Mouse (Mus musculus) liver, embryonic 12.5 days (tissue): ENCODE data around the gene Clic3. TPM values are rescaled to one million over a fixed set of nuclear protein-coding genes. Genes with fewer than 3 reads are reported as not detected.
A peak's percentile ranks its signal among the peaks of the same experiment; 100 is the strongest.

Experiments used
- ATAC-seq: fragments of 200-750 bp; cut with Nextera tagmentation; 2 replicates; pipeline ENCODE4 v1.8.0; 2017; ENCODE audit warnings: moderate number of reproducible peaks, mild to moderate bottlenecking, moderate library complexity
- H3K27ac ChIP-seq: fragments of 300-500 bp; sonication (generic); 2 replicates; pipeline ENCODE4 v1.5.1; 2016; ENCODE audit warnings: mild to moderate bottlenecking
- H3K27me3 ChIP-seq: fragments of 300-500 bp; sonication (generic); replicated peaks from 2 replicates; pipeline ENCODE4 v1.6.1; 2016; ENCODE audit warnings: mild to moderate bottlenecking, moderate library complexity
- H3K36me3 ChIP-seq: fragments of 300-500 bp; sonication (generic); 2 replicates; pipeline ENCODE4 v1.6.1; 2016; ENCODE audit warnings: mild to moderate bottlenecking, moderate library complexity
- H3K4me1 ChIP-seq: fragments of 300-500 bp; sonication (generic); 2 replicates; pipeline ENCODE4 v1.6.1; 2016
- H3K4me2 ChIP-seq: fragments of 300-500 bp; sonication (generic); 2 replicates; pipeline ENCODE4 v1.6.1; 2016; ENCODE audit warnings: mild to moderate bottlenecking, moderate library complexity
- H3K4me3 ChIP-seq: fragments of 300-500 bp; sonication (generic); 2 replicates; pipeline ENCODE4 v1.5.1; 2016; ENCODE audit warnings: mild to moderate bottlenecking, moderate library complexity
- H3K9ac ChIP-seq: fragments of 300-500 bp; sonication (generic); 2 replicates; pipeline ENCODE4 v1.6.1; 2016; ENCODE audit warnings: mild to moderate bottlenecking, moderate library complexity
- H3K9me3 ChIP-seq: fragments of 300-500 bp; sonication (generic); replicated peaks from 2 replicates; pipeline ENCODE4 v1.6.1; 2016; ENCODE audit warnings: mild to moderate bottlenecking, moderate library complexity
- WGBS: fragments of 180-500 bp; shearing (Covaris S2); methylation state at CpG from one replicate; pipeline ENCODE4 v1.1.7; 2016; ENCODE audit not compliant: insufficient replicate concordance; 5-methylcytosine and 5-hydroxymethylcytosine counted together
- polyA plus RNA-seq: library from polyadenylated mRNA; unstranded; fragments of >200 nt; fragmentation: Nextera tagmentation; extraction: Ambion mirVana; gene quantifications from 2 replicates; pipeline ENCODE4 v1.2.1, GENCODE M21; 2016

Gene Clic3
- polyA plus RNA-seq, 1 experiment from 2014 or later, result 0.45 TPM

- Histone ChIP-seq H3K9me3 (no peaks in the 10 kb centered on the region), H3K4me3 (peak overlapping the region; percentile 69), H3K27me3 (peaks cover 52% of the 10 kb centered on the region), H3K27ac (no peak overlapping the region), H3K4me1 (peaks cover 39% of the 10 kb centered on the region), H3K36me3 (no peaks in the 10 kb centered on the region), H3K4me2 (peak overlapping the region; percentile 99), H3K9ac (peak overlapping the region; percentile 75; the same call in 1 of the 2 replicates)
- WGBS, result 67% methylated on average over 5 of the region's 5 CpGs
- ATAC-seq, result no peak
Observed at GRCm38 (mm10) chr2:25429435-25430180, 27.0 kb upstream of the Clic3 start.

- Histone ChIP-seq H3K4me1 (peaks cover 39% of the 10 kb centered on the region), H3K9me3 (no peaks in the 10 kb centered on the region), H3K27ac (no peak overlapping the region), H3K36me3 (no peaks in the 10 kb centered on the region), H3K4me3 (no peak overlapping the region), H3K9ac (no peak overlapping the region), H3K27me3 (peaks cover 45% of the 10 kb centered on the region), H3K4me2 (no peak overlapping the region)
- WGBS, result 71% methylated on average over 17 of the region's 17 CpGs
- no peak for ATAC-seq
Observed at GRCm38 (mm10) chr2:25430395-25431233, 26.0 kb upstream of the Clic3 start.

GRCm38 (mm10) chr2:25431308-25431855 is 25.3 kb upstream of the Clic3 start:
- no peak overlapping the region for H3K4me3 ChIP-seq
- peaks cover 38% of the 10 kb centered on the region for H3K27me3 ChIP-seq
- no peak for ATAC-seq
- H3K4me1 ChIP-seq, result peaks cover 39% of the 10 kb centered on the region
- H3K27ac ChIP-seq, result no peak overlapping the region
- WGBS, result 73% methylated on average over 6 of the region's 6 CpGs
- no peak overlapping the region for H3K9ac ChIP-seq
- 0 out of 2 replicates have a peak, but pooled peaks cover 2% of the 10 kb centered on the region for H3K36me3 ChIP-seq
- H3K4me2 ChIP-seq, result no peak overlapping the region
- no peaks in the 10 kb centered on the region for H3K9me3 ChIP-seq

DNA sequence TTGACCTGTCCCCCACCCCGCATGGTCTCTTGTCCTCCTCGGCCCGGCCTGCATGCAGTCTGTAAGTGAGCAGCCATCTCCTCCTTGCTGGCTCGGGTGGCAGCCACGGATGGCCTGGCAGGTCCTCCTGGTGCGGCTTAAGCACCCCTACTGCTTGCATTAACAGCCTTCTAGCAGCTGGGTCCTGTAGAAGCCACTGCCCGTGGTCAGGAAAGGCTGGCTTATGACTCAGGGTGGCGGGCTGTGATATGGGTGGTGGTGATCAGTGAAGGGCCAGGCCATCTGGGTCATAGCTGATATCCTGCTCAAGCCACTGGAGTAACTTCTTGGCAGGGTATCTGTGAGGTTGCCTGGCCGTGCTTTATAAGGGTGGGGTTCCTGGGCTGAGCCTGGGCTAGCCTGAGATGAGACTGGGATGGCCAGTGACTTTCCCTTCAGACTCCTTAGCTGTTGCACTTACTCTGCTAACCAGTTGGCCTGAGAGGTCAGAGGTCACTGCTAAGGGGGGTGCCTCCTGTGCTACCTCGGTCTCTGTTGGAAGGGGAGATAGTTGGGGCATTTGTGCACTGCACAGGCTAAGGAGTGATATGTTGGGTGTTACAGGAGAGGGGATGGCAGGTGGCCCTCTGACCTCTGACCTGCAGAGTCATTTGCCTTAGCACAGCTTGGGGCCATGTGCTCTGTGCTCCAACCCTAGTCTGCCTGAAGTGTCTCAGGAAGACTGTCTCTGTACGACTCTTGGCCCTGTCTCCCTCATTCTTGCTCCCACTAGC is 24.1 kb upstream of the Clic3 start:
- H3K27me3 ChIP-seq, result peaks cover 34% of the 10 kb centered on the region
- WGBS, result 45% methylated on average over 11 of the region's 11 CpGs
- H3K9me3 ChIP-seq, result no peaks in the 10 kb centered on the region
- H3K36me3 ChIP-seq, result peaks cover 5% of the 10 kb centered on the region; the same call in 1 of the 2 replicates
- no peak for ATAC-seq
- H3K4me3 ChIP-seq, result no peak overlapping the region
- H3K27ac ChIP-seq, result no peak overlapping the region
- no peak overlapping the region for H3K4me2 ChIP-seq
- H3K4me1 ChIP-seq, result peaks cover 35% of the 10 kb centered on the region
- H3K9ac ChIP-seq, result no peak overlapping the region

GRCm38 (mm10) chr2:25433101-25433500 is 23.5 kb upstream of the Clic3 start:
- Histone ChIP-seq H3K36me3 (peaks cover 10% of the 10 kb centered on the region), H3K27ac (no peak overlapping the region), H3K4me1 (peaks cover 37% of the 10 kb centered on the region), H3K4me3 (no peak overlapping the region), H3K27me3 (peaks cover 34% of the 10 kb centered on the region), H3K9ac (no peak overlapping the region), H3K4me2 (no peak overlapping the region), H3K9me3 (no peaks in the 10 kb centered on the region)
- WGBS, result 76% methylated on average over 17 of the region's 17 CpGs
- ATAC-seq, result no peak

DNA sequence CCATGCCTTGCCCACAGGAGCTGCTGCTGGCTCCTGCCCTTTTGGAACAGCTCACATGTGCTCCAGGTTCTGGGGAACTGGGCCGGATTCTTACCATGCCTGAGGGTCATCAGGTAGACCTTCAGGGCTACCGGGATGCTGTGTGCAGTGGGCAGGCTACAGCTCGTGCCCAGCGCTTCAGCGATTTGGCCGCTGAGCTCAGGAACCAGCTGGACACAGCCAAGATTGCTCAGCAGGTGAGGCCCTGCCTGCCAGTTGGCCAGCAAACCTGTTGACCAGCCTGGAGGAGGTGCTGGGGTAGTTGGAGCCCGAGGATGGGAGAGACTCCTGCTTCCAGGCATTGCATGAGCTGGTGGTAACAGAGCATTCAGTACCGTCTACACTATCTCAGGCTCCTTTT is 22.3 kb upstream of the Clic3 start:
- H3K27me3 ChIP-seq, result peaks cover 26% of the 10 kb centered on the region
- 73% methylated on average over 8 of the region's 8 CpGs for WGBS

DNA sequence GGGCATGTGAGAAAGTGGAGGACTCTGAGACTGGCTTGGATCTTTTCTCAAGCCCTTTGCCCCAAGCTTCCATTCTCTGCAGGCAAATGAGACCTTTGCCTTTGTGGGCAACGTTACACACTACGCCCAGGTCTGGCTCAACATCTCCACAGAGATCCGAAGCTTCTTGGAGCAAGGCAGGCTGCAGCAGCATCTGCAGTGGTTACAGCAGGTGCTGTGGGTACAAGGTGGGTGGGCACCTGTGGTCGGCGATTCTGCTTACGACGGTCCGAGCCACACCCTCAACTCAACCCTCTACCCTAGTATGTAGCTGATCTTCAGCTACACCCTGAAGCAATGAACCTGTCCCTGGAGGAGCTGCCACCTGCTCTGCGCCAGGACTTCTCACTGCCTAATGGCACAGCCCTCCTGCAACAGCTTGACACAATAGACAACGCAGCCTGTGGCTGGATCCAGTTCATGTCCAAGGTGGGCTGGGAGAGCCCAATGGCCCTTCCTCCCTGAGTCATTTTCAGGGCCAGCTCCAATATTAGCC is 20.3 kb upstream of the Clic3 start:
- ATAC-seq, result no peak

More for the DNA sequence above, 22.3 kb upstream of the Clic3 start:
- peaks cover 10% of the 10 kb centered on the region for H3K36me3 ChIP-seq
- no peaks in the 10 kb centered on the region for H3K9me3 ChIP-seq
- no peak overlapping the region for H3K4me2 ChIP-seq
- no peak for ATAC-seq
- no peak overlapping the region for H3K9ac ChIP-seq
- no peak overlapping the region for H3K27ac ChIP-seq
- H3K4me1 ChIP-seq, result peaks cover 26% of the 10 kb centered on the region
- no peak overlapping the region for H3K4me3 ChIP-seq

DNA sequence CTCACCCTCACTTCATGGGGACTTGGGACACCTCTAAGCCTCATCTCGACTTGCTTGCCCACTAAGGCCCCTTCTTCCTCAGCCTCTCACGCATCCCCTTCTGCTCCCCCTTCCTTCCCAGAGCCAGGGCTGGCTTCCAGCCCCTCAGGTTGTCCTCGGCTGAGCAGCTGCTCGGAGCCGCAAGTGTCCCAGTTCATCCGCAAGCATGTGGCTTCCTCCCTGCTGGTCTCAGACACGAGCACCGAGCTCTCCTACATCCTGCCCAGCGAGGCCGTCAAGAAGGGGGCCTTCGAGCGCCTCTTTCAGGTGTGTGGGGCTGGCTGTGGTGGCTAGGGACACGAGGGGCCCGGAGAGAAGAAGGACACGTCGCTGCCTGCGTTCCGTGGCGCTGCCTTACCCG is 15.6 kb upstream of the Clic3 start:
- no peak overlapping the region for H3K4me2 ChIP-seq
- H3K27me3 ChIP-seq, result no peaks in the 10 kb centered on the region
- no peak overlapping the region for H3K9ac ChIP-seq
- no peaks in the 10 kb centered on the region for H3K9me3 ChIP-seq
- H3K4me3 ChIP-seq, result no peak overlapping the region
- H3K27ac ChIP-seq, result no peak overlapping the region
- H3K36me3 ChIP-seq, result peaks cover 38% of the 10 kb centered on the region
- 78% methylated on average over 20 of the region's 20 CpGs for WGBS
- no peak for ATAC-seq
- peaks cover 5% of the 10 kb centered on the region; the same call in 1 of the 2 replicates for H3K4me1 ChIP-seq

More for the DNA sequence above, 20.3 kb upstream of the Clic3 start:
- 73% methylated on average over 10 of the region's 10 CpGs for WGBS
- H3K27me3 ChIP-seq, result peaks cover 11% of the 10 kb centered on the region; the same call in 1 of the 2 replicates
- no peak overlapping the region for H3K27ac ChIP-seq
- no peak overlapping the region for H3K9ac ChIP-seq
- H3K36me3 ChIP-seq, result peaks cover 16% of the 10 kb centered on the region
- no peaks in the 10 kb centered on the region for H3K9me3 ChIP-seq
- no peak overlapping the region for H3K4me3 ChIP-seq
- H3K4me1 ChIP-seq, result peaks cover 19% of the 10 kb centered on the region
- no peak overlapping the region for H3K4me2 ChIP-seq

GRCm38 (mm10) chr2:25442682-25443081 is 14.0 kb upstream of the Clic3 start:
- no peak for ATAC-seq
- peaks cover 32% of the 10 kb centered on the region for H3K36me3 ChIP-seq
- no peak overlapping the region for H3K9ac ChIP-seq
- H3K4me3 ChIP-seq, result no peak overlapping the region
- H3K27me3 ChIP-seq, result no peaks in the 10 kb centered on the region
- H3K4me1 ChIP-seq, result peaks cover 4% of the 10 kb centered on the region; the same call in 1 of the 2 replicates
- no peak overlapping the region for H3K27ac ChIP-seq
- no peaks in the 10 kb centered on the region for H3K9me3 ChIP-seq
- no peak overlapping the region for H3K4me2 ChIP-seq
- 81% methylated on average over 14 of the region's 14 CpGs for WGBS

GRCm38 (mm10) chr2:25450853-25451647 is 5.6 kb upstream of the Clic3 start:
- 0 out of 2 replicates have a peak, but pooled peaks cover under 1% of the 10 kb centered on the region for H3K4me1 ChIP-seq
- WGBS, result 61% methylated on average over 8 of the region's 8 CpGs
- no peaks in the 10 kb centered on the region for H3K9me3 ChIP-seq
- ATAC-seq, result no peak
- H3K27ac ChIP-seq, result no peak overlapping the region
- H3K4me3 ChIP-seq, result no peak overlapping the region
- H3K4me2 ChIP-seq, result no peak overlapping the region
- no peak overlapping the region for H3K9ac ChIP-seq
- H3K27me3 ChIP-seq, result no peaks in the 10 kb centered on the region
- no peaks in the 10 kb centered on the region for H3K36me3 ChIP-seq
